In the genomic region with DNA sequence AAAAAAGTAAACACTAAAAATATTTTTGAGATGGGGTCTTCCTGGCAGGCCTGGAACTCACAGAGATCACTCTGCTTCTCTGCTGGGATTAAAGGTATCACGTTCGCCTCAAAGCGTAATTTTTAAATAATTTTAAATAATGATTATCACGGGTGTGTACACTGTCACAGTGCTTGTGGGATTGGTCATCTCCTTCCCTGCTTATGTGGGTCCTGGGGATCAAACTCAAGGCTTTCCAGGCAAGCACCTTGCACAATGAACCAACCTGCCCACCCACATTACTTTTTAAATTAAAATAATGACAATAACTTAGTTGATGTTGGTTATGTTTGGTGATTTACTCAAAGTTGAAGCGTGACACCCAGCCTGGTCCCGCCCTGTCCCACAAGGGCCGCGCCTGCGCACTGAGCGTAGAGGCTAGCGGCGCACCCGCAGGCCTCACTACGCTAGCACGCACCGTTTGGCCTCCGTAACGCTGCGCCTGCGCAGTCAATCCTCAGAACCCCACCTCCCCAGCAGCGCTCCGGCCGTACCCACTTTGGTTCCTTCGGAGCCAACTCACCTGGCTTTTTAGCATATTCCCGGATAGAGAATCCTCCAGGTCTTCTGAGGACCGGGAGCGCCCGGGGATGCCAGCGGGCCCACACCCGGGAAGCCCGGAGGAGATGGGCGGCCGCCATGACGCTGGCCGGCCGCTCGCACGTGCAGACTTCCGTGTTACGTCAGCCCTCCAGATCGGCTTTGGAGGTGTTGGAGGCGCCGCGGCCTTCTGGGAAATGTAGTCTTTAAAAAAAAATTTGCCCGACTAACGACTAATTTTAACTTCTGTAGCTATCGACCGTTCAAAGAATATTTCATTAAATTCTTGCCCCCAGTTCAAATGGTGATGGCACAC, we compare ENCODE assay signal across 8 mouse cellular contexts. TPM values are rescaled to one million over a fixed set of nuclear protein-coding genes. Genes with fewer than 3 reads are reported as not detected.
DNase-seq lines count a peak whose midpoint lies in the region; ATAC-seq and TF ChIP-seq lines count a peak whose summit lies in the region.

Gene Mrpl54, minus strand, starts transcription at position 724 of the 895 bp plus-strand sequence.
Gene Apba3, plus strand, starts transcription at position 750 of the 895 bp plus-strand sequence.

- H3K36me3 ChIP-seq in hindbrain, embryonic 14.5 days (replicated peaks; ENCODE audit: control insufficient read depth, insufficient read depth): peaks cover 37% of the 10 kb centered on the region

- peak; percentile 63 for ATAC-seq in Patski
- ATAC-seq in hindbrain, embryonic 14.5 days (ENCODE audit: low FRiP score): peak; percentile 93

- H3K27me3 ChIP-seq in Patski: no peaks in the 10 kb centered on the region
- no peaks in the 10 kb centered on the region for H3K27me3 ChIP-seq in hindbrain, embryonic 14.5 days (ENCODE audit: control insufficient read depth, insufficient read depth, low read length)

- H3K4me1 ChIP-seq in hindbrain, embryonic 14.5 days (replicated peaks; ENCODE audit: control insufficient read depth, insufficient read depth, low read length): peaks cover 25% of the 10 kb centered on the region

- DNase-seq in Patski (ENCODE audit: low read depth, low spot score): peak; percentile 66
- DNase-seq in cerebellum, postnatal 14 days: peak; percentile 96 to 97
- peak; percentile 93 to 95 for DNase-seq in frontal cortex, postnatal 25 days (ENCODE audit: low spot score in 2 of 2)
- DNase-seq in hindbrain, embryonic 14.5 days (ENCODE audit: low spot score): peak; percentile 96
- peak; percentile 95 to 96 for DNase-seq in layer of hippocampus, postnatal 36 days
- DNase-seq in lung, postnatal 36 days: peak; percentile 97
- DNase-seq in retina, postnatal 1 day: peak; percentile 96
- peak; percentile 94 to 95 for DNase-seq in urinary bladder, adult 18-20 months (ENCODE audit: low spot score in 2 of 2)

- H3K27ac ChIP-seq in hindbrain, embryonic 14.5 days: peak within 1 kb of the TSS; percentile 87

- H3K4me2 ChIP-seq in hindbrain, embryonic 14.5 days (replicated peaks): peak within 1 kb of the TSS; percentile 82

- under 1% methylated on average over 48 of the region's 48 CpGs for whole genome bisulfite sequencing in hindbrain, embryonic 14.5 days

- peak within 1 kb of the TSS; percentile 79 for H3K9ac ChIP-seq in hindbrain, embryonic 14.5 days

- POLR2A ChIA-PET in Patski (lab: Charles Lee): interaction anchor here (0.6 kb wide), 1 partner anchor 1190 kb away, joined by 5 read pairs; no protein-coding TSS in a partner anchor

- TF ChIP-seq CTCF in Patski (IDR thresholded peaks at IDR 0.05): no peak

- in situ Hi-C loops in Patski (cut with MboI; ENCODE audit: low pct_unique_long_range_greater_than_20kb): no loop called here

- no peaks in the 10 kb centered on the region for H3K9me3 ChIP-seq in hindbrain, embryonic 14.5 days (ENCODE audit: control insufficient read depth, low read length)

- CTCF ChIA-PET in Patski (lab: Charles Lee): interaction anchor here (0.7 to 1.4 kb wide), 5 partner anchors 12 to 26 kb away, joined by 3 to 6 read pairs (median 3); no protein-coding TSS in a partner anchor

- H3K4me3 ChIP-seq in hindbrain, embryonic 14.5 days (replicated peaks; ENCODE audit: low read length): peak within 1 kb of the TSS; percentile 63

RNA-seq across cellular contexts. Expression of gene Mrpl54, which starts in this region (rescaled TPM):
- polyA plus RNA-seq in Patski (2021): 98.3 TPM
- 136 and 142 TPM in 2 replicates for polyA plus RNA-seq in hindbrain, embryonic 14.5 days (2014; fragmentation: Nextera tagmentation; extraction: Ambion mirVana)
- total RNA-seq in layer of hippocampus, postnatal 36 days (2021): 10 to 100 TPM; 32.3 to 36.0 TPM

RNA-seq across cellular contexts. Expression of gene Apba3, which starts in this region (rescaled TPM):
- 71.4 TPM for polyA plus RNA-seq in Patski (2021)
- 26.4 and 31.5 TPM in 2 replicates for polyA plus RNA-seq in hindbrain, embryonic 14.5 days (2014; fragmentation: Nextera tagmentation; extraction: Ambion mirVana)
- total RNA-seq in layer of hippocampus, postnatal 36 days (2021): 10 to 100 TPM; 39.3 to 56.0 TPM

Comparison
In these comparisons a context has a peak if more than half of its experiments do, and no peak if none do; other contexts are left out.
1. Peak in every context shown above with its lines: DNase-seq, ATAC-seq, H3K4me3 ChIP-seq and H3K27ac ChIP-seq.